Mouse (Mus musculus) left cerebral cortex, adult 8-10 months (tissue): ENCODE results near the gene Lsm4. TPM values are rescaled to one million over a fixed set of nuclear protein-coding genes. Genes with fewer than 3 reads are reported as not detected.

Experiments
- DNase-seq, 2 experiments: peaks; one replicate each; pipeline ENCODE4 v3.0.0; 2022; ENCODE audit warnings: low spot score in 2 of 2
- total RNA-seq, 4 experiments: library from RNA; stranded (reverse); gene quantifications; 2 replicates each; pipeline ENCODE4 v1.2.4; 2022

Lsm4 gene
- 10 to 100 TPM; 61.5 to 65.0 (median 63.0) TPM for total RNA-seq

DNA sequence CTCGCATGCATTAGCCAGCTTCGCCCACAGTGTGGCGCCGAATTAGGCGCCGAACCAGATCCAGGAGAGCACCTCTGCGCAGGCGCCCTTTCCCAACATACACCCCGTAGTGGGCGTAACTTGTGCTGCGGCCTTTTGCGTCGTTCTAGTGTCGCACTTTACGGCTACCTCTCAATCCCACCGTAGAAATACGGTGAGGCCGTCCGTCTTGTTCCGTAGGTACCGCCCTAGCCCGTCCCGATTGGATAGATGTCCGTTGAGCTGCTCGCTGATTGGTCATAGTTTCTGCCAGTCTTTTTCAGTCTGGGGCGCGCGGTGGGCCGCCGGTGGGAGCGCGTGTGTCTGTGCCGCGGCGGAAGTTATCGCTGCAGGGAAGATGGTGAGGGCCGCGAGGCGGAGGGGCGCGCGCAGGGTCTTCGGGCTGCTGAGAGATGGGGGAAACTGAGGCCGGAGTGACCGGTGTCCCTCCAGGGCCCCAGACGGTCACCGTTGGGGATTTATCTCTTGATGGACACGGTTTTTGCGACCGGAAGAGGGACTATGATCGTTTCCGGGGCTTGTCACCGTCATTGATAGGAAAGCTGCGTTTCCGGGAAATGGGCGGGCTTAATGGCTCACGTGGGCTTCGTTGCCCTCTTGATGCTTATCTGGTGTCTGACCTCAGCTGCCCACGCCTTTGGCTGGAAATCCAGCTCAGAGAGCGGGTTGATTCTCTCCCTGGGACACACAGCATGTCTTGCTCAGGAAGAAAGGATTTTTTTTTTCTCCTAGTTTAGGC, at the start of gene Lsm4:
Lsm4 (plus strand) TSS at position 170 of the 778 bp plus-strand sequence.
- DNase-seq: peak; percentile 98 to 99

DNA sequence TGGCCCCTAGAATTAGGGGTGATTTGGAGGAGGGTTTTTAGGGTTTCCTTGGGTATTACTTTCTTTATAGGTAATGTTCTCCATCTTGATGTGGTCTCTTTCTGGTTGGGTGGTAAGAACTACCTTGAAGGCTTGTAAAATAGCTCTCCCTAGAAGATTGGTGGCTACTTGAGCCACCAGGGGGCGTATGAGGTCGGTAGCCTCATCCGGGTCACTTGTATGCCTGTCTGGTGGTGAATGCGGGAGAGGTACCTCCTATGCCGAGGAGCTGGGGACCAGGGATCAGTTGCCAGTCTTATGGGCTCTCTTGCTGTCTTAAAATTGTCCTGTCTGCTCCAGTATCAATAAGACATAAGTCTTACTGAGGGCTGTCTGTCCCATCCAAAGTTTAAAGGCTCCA, 47.9 kb upstream of the Lsm4 start:
- no peak for DNase-seq

DNA sequence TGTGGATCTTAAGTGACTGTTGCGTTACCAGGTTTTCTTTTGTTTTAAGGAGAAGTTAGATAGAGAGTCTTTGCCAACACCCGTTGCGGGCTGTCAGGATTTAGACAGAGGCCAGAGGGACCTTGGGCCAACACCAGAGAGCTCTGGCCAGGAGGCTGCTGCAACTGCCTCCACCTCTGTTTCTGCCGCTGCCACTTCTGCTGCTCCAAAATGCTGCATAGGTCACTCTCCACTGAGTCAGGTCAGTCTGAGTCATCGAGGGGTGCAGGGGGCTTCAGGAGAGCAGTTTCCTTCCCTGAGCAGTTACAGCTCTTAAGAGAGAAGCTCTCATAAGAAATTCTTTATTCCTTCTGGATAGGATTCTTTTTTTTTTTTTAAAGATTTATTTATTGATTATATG, 46.0 kb upstream of the Lsm4 start:
- DNase-seq: no peak

DNA sequence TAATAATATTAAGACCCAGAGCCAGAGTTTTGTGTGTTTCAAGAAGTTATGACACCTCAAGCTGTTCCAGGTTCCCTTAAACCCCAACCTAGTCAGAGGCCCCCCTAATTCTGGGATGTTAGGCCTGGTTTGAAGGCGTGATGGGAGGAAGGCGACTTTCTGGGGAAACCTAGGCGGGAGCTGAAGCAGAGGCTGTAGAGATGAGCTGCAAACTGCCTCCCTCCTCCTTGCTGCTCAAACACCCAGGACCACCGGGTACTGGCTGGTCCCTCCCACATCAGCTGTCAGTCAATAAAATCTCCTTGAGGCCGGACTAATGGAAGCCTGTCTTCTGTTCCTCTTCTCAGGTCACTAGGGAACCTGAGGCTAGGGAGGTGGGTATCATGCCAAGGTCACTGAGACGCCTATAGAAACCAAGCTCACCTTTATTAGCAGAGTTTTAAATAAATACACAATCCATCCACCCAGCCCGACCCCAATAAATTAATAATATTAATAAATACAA, 44.0 kb upstream of the Lsm4 start:
- no peak for DNase-seq

DNA sequence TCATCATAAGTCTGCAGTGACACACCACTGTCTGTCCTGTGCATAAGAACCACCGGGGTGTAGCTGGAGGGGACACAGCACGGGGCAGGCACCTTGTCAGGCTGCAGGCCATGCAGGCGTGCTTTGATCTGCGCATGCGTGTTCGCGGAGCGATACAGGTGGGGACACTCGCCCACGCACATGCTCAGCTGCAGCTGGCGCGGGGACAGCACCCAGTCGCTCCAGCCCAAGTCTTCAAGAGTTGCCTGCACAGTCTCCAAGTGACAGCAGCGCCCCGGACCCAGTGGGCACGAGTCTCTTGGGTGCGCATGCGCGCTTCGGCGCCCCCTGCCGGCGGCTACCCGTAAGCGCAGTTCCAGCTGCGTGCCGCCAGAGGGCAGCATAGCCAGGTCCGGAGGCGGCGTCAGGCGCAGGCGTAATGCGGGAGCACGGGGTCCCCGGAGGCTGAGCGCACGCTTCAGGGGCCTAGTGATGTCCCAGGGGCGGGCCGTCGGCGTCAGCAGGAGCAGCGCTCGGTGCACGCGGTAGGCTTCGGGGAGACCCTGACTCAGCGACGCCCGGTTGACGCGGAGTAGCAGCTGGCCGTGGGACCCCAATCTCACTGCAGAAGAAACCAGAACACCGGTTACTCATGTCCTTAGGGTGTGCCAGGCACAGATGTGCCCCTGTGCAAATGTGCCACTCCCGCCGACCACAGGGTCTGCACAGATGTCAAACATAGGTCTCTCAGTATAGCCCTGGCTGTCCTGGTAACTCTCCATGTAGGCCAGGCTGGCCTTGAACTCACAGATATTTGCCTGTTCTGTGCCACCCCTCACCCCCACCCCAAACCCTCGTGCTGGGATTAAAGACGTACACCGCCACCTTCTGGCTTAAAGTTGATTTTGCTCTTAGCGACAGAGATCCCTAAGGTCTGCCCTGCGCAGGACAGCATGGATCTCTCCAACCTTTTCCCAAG, 43.2 kb upstream of the Lsm4 start:
- peak; percentile 93 to 94 for DNase-seq

DNA sequence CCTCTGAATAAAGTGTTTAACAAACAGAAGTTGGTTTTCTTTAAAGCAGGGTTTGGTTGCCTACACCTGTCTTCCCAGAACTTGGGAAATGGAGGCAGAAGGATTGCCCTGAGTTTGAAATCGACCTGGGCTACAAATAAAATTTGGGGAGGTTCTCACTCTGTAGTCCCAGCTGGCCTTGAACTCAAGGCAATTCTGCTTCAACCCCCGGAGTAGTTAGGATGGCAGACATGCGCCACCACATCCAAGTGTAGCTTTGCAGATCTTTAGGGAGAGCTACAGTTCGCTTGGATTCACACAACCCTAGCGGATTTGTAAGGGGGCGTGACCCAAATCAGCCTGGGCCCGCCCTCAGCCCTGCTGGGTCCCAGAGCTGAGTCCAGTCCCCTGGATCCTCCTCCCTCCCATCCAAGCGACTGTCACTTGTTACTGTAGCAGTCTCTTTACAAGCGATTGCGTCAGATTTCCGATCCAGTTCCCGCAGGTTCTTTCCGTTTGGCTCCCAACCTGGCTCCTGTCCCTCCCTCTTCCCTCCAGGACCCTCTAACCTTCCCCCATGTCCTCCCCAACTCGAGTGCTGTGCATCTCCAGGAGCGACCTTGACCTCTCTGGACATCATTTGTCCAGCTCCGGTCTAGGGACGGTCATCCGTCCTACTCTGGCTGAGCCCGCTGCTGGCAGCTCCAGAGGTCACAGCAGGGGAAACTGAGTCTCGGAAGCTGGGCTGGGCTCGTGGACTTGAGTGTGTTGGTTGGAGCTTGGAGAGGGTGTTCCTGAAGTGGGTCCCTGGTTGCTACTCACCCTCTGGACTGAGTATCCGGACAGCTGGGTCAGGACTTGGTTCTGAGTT, 42.3 kb upstream of the Lsm4 start:
- DNase-seq: no peak

DNA sequence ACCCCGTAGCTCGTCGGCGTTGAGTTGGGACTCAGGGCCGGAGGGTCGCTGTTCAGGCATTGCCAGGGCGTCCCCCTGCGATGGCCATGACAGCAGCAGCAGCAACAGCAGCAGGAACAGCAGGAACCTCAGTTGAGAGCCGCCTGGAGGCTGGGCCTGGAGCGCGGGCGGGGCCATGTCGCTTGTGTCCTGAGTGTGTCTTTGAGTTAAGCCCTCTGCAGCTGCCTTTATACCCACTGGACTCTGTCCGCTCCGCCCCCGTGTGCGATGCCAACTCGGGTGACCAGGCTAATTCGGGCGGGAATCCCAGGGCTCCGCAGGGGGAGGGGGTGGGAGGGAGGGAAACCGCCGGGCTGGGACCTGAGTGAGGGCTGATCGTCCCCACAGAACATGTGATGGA, 41.6 kb upstream of the Lsm4 start:
- no peak for DNase-seq

DNA sequence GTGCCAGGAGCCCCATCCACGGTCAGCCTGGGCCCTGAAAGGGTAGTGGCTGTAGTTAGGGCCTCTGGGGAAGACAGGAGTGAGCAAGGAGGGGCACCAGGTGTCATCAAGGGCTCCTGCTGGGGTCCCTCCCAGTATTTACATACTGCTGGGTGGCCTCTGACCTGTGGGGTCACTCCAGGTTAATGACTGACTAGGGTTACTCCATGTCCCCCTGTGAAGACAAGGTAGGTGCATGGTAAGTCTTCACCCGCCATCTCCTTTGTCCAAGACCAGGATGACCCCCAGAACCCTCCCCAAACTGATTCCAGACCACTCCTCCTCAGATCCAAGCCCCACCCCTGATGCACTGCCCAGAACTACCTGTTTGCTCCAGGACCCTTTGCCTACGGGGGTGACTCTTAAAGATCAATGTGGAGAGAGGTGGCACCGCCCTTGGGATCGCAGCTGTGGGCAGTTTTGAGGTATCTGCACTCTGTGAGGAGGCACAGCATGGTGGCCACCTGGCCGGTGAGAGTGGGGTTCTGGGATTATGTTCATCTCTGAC, 40.6 kb upstream of the Lsm4 start, which contains the start of gene Gdf15:
Gdf15 (minus strand) TSS at position 111 of the 547 bp plus-strand sequence.
- DNase-seq: no peak

DNA sequence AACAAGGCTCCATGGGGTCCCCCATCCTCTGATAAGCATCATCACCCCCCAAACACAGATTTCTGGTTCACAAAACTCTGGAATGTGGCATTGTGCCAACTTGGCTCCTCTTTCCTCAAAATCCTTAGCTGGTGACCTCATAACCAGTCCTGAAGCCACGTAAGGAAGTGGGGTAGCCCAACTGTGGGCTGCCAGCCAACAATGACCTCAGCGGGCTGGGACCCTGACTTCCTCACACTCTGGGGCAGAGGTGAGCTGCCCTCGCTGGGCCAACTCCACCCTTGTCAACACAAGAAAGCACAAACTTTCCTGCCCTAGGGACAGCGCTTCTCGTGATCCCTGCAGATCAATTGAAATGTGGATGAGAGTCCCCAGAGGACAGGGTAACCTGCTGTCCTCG, 39.0 kb upstream of the Lsm4 start:
- no peak for DNase-seq

DNA sequence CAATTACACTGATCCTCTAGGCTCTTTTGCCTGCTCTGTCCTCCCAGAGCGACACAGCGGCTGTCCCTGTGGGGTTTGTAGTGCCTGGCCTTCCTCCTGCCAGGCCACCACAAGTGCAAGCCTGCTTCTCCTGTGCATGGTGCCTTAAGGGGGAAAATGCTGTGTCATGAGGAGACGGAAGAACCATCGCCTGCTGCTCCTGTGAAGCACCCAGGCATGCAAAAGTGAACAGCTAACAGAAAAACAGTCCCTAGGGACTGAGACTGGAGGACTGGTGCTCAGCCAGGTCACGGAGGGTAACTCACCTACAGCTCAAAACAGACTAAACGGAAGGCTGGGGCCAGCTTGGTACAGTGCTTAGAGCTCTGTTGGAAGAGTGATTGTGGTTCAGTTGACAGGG, 37.5 kb upstream of the Lsm4 start:
- no peak for DNase-seq

DNA sequence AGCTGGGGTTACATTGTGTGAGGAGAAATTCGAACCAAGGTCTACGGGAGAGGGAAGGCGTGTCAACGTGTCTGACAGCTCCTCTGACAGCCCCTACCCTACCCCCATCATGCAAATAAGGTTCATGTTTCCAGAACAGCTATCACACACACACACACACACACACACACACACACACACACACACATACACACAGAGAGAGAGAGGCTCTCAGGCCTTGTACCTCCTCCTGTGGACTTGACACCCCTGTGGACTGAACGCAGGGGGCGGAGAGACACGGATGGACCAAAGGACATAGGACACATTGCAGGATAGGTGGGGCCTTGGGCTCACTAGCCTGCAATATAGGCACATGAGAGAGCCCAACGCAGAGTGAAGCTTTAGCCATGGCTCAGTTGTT, 36.2 kb upstream of the Lsm4 start:
- no peak for DNase-seq

DNA sequence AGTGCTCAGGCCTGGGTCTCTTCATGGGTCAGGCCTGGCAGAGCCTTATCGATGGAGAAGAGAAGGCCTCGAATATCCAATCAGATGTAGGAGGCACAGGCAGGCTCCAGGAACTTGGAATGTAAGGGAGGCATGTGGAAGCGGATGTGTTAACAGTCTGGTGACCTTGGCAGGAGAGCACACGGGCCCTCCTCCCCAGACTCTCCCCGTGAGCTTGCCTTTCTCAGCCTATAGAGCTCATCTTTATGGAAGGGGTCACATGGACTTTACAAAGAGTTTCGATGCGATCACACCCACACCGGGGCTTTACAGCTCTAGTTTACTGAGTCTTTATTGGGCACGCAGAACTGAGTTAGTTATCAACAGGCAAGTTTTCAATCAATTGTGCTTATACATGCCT, 34.3 kb upstream of the Lsm4 start:
- DNase-seq: no peak

DNA sequence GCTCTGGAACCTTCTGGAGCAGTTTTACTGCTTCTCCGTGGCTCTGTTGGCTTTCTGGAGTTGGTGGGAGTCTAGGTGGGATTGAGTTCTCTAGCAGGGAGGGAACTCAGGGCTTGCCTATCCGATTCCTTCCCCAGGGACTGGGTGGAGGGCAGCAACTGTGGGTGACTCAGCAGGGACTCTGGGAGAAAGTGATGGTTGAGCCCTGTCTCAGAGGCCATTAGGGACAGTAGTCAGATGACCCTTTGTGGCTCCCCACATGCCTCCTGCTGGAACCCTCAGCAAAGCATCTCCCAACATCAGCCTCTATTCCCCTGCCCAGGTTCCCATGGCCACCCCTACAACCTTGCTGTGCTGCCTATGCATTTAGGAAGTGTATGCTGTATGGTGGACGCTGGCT, 30.0 kb upstream of the Lsm4 start:
- no peak for DNase-seq

DNA sequence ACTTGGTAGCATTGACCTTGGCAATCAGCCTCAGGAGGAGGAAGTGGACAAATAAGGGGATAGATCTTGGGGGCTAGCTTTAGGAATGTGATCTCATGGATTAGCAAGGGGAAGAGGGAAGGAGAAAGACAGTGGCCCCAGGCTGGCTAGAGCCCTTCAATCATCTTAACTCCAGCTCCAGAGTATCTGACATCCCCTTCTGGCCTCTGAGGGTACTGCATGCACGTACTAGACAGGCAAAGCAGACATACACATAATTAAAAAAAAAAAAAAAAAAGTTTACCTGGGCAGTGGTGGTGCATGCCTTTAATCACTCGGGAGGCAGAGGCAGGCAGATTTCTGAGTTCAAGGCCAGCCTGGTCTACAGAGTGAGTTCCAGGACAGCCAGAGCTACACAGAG, 29.0 kb upstream of the Lsm4 start:
- no peak for DNase-seq

DNA sequence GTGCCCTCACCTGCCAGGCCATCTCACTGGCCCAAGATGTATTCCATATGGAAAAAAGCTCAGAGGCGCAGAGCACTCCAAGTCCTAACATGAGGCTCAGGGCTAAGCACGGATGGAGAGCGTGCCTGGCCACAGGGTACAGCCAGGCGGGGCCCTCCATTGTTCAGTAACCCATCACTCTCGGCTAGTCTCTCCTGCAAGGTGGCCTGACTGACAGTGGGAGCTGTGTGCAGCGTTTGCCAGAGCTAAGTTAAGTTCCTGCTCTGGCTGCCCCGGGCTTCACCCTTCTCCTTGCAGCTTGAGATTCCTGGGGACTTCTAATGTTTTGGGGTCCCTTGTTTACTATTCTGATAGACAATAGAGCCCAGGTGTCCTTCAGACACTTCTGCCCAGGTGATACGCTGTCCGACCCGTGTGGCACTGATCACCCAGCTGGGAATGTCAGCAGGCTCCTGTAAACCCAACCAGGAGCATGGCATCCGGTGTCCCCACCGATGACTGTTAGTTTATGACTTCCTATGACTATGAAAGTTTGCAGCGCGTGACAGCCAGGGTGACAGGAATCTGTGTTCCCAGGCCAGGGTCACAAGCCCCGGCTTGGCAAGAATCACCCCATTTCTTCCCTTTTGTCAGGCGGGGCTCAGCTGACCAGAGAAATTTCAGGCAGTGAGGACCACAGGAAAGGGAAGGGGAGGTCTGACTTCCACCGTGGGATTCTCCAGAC, 27.4 kb upstream of the Lsm4 start:
- DNase-seq: no peak

DNA sequence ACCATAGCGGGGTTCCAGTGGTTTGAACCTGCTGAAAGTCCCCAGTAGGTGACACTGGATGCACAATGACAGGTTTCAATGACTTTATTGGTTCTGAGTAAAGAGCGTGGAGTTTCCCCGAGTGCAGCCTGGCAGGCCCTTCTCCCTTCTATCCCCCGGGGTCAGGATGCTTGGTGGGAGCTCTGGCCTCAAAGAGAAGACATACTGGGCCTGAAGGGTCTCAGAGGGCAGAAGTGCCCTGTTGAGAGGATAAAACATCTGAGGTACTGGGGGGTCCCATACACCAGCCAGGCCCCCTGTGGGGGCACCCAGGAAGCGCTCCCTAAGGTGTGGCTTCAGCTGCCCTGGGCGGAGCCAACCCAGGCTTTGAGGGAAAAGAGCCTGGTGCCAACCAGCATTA, 26.7 kb upstream of the Lsm4 start:
- no peak for DNase-seq

DNA sequence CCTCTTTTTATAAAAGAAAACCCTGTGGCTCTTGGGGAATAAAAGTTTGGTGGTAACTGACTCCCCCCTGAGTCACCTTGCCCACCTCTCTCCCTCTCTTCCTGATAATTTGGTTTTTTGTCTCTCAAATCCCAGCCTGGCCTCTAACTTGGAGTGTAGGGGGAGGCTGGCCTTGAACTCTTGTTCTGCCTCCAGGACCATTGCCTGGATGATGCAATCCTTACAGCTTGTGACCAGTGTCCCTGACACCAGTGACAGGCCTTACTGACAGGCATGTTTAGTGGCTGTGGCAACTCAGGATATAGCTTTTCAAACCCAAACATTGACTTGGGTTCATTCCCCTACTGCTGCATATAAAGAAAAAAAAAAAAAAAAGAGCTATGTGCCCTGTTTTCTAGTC, 26.3 kb upstream of the Lsm4 start:
- DNase-seq: no peak

DNA sequence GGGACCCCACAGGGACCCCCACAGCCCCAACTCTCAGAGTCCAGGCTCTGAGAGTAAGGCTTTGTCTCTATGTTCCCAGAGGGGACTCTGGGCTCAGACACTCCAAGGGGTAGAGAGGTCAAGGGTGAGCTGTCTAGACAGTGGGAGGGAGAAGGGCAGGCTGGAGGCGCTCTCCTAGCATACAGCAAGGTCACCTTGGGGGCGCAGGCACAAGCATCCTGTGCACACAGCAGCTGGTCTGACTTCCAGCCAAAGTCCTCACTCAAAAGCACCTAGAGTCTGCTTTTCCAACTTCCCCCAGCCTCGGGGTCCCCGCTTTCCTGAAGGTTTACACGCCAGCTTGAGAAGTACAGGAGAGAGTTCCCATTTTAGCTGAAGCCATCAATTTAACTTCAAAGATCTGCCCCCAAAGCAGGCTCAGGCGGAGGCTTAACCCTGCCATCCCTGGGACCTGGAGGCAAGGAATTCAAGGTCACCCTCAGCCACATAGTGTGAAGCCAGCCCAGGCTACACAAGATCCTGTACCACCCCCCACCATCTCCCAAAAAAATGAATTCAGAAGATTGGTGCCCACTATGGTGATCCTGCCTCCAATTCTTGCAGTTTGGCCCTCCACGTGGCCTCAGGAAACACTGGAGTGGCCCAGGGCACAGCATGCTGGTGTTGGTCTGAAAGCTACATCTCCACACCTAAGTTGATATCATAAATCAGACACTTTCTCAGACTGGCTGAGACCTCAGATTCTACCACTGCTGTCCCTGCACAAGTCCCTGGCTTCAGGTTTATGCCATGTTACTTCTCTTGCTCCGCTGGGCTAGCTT, 25.5 kb upstream of the Lsm4 start:
- DNase-seq: no peak

DNA sequence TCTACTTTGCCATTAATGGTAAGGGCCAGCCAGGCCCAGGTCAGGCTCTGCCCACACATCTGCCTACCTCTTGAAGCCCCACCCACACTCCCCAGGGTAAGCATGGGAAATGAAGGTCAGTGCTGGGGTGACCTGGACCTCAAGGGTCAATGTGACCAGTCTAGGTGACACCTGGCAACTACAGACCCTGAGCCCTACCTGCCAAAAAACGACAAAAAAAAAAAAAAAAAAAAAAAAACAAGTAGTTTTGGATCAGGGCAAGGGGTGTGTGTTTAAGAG, 24.9 kb upstream of the Lsm4 start:
- DNase-seq: no peak

DNA sequence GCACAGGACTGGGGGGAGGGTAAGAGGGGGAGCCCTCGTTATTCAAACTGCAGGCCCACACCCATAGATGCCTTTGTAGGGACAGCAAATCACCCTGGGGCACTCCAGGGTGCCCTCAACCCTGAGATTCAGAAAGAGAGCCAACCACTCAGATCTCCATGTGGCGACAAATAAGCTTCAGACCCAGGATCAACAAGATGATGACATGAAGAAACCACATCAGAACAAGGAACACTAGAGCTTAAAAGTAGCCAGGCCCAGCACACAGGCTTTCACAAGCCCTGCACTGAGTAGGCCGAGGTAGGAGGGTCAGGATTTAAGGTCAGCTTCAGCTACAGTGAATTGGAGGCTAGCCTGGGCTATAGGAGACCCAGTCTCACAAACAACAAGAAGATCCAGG, 24.1 kb upstream of the Lsm4 start:
- DNase-seq: no peak
